Mouse (Mus musculus): ENCODE data around the gene Bcl2l1.

GRCm38 (mm10) chr2:152826481-152826880 lies 5.0 kb downstream of the Bcl2l1 start:
- no peak for TF ChIP-seq CTCF (IDR thresholded peaks at IDR 0.05; ENCODE audit: control insufficient read depth, insufficient read depth, low read length)
- no peak for TF ChIP-seq POLR2A (IDR thresholded peaks at IDR 0.05; ENCODE audit: borderline replicate concordance, control insufficient read depth, low read depth, low read length)

Measured in bone marrow, adult 2 months (tissue).